Mouse (Mus musculus) CH12F3 (cell line): ENCODE results near the gene Amotl2.

ENCODE experiments used
- in situ Hi-C: fragments of 300-500 bp; cut with MboI; formaldehyde crosslinking; loops from 2 replicates; pipeline ENCODE4 v1.14.3; 2020; ENCODE audit warnings: low sequenced_read_pairs

Gene Amotl2

DNA sequence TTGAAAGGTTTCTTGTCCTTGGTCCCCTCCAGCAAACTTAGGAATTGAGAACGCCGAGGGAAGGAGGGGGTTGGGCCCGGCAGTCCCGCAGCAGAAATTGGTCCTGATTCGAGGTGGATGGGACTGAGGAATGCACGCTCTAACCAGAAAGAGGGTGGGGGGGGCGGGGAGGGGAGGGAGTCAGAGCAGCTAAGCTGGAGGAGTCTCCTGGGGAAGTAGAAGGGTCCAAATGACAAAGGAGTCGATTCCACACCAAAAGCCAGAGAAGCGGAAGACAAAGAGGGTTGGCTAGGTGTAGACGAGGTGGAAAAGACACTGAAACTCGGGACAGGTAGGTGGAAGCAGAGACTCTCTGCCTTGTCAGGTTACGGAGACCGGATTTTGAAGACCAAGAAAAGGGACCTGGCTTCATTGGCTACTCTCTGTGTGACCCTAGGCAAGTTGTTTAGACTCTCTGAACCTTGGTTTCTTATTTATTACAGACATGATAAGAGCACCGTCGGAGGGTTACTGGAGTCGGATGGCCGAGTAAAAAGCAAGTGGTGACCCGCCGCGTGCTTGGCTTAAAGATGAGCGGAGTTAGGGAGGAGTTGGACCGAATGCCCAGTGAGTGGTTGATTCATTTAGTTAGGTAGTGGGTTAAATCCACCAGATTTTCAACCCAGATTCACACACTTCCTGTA, at the start of gene Amotl2:
Gene Amotl2 (plus strand): TSS at position 192 of the 683 bp plus-strand sequence.
- in situ Hi-C loops: no loop called here

- in situ Hi-C loops: no loop called here
These were observed 48.4 kb upstream of the Amotl2 start for GRCm38 (mm10) chr9:102668115-102668514.

GRCm38 (mm10) chr9:102668906-102669305, 47.6 kb upstream of the Amotl2 start:
- in situ Hi-C loops: no loop called here

DNA sequence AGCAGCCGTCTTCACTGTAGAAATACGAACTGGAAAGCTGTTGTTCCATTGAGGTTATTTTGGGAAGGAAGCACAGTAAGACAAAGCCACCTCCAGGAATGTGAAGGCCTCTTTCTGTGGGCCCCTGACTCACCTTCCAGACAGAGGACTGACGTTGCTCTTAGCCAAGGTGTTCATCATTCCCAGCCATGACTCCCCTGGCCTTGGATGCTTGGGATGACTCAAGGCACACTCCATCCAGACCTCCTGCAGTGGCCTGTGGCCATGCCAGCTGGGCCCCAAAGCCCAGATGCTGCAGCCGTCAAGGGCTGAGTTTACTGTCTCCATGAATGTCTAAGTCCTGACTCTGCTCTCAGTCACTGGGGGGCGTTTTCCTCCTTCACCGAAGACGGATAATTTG, 43.1 kb upstream of the Amotl2 start:
- in situ Hi-C loops: no loop called here

DNA sequence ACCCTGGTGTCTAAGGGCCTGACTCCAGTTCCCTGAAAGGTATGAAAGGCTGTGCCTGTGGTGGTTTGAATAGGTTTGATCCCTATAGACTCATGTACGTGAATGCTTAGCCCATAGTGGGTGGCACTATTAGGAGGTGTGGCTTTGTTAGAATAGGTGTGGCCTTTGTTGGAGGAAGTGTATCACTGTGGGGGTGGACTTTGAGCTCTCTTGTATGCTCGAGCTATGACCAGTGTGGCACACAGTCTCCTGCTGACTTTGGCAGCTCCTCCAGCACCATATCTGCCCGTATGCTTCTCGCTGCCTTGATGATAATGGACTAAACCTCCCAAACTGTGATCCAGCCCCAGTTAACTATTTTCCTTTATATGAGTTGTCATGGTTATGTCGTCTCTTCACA, 40.5 kb upstream of the Amotl2 start:
- in situ Hi-C loops: no loop called here

DNA sequence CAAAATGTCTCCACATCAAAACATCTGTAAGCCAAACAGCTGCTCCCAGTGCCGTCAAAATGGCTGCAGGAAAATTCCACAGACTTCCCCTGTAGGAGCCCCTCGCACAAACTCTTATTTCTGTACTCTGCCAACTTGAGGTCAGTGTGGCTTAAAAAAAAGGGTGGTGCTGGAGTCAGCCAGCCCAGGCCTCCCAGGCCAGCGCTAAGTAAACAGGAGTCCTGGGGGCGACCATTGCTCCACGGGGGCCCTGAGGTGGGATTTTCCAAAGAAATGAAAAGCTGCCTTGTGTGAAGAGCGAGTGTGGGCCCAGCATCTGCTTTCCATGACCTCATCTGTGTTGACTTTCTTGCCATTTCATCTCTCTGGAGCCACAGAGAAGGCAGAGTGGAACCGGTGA, 35.0 kb upstream of the Amotl2 start:
- in situ Hi-C loops: no loop called here

DNA sequence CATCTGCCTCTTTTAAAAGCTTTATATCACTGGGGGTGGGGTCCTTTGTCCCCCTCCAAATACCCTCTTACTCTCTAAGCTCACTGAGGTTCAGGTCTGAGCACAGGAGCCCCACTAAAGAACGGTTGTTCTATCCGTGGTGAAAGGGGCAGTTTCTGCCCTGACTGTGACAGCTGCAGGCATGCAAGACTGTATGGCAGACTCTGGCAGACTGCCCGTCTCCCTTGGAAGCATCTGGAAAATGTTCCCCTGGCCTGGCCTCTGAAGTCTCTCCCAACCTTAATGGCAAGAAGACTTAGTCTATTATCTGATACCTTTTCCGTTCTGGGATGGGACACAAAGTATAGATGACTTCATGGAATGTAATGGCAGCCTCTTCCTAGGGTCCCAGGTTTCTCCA, 28.5 kb upstream of the Amotl2 start:
- in situ Hi-C loops: no loop called here

- in situ Hi-C loops: no loop called here
These were observed 27.0 kb upstream of the Amotl2 start for GRCm38 (mm10) chr9:102689406-102689939.

- in situ Hi-C loops: no loop called here
These were observed 26.4 kb upstream of the Amotl2 start for GRCm38 (mm10) chr9:102689940-102690642.

DNA sequence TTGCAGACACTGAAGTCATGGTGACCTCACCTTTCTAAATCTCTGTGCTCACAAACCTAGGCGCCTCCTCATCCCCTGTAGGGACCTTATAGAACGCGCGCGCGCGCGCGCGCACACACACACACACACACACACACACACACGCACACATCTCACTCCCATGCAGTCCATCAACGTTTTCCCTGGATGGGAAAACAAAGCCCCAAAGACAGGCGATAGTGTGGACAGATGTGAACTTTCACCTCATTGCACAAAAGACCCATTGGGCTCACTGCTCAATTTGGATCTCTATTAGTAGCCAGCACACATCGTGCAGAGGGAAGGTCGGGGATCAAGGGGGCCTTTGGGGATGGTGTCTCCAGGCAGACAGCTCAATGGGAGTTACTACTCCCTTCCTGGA, 25.6 kb upstream of the Amotl2 start:
- in situ Hi-C loops: no loop called here

DNA sequence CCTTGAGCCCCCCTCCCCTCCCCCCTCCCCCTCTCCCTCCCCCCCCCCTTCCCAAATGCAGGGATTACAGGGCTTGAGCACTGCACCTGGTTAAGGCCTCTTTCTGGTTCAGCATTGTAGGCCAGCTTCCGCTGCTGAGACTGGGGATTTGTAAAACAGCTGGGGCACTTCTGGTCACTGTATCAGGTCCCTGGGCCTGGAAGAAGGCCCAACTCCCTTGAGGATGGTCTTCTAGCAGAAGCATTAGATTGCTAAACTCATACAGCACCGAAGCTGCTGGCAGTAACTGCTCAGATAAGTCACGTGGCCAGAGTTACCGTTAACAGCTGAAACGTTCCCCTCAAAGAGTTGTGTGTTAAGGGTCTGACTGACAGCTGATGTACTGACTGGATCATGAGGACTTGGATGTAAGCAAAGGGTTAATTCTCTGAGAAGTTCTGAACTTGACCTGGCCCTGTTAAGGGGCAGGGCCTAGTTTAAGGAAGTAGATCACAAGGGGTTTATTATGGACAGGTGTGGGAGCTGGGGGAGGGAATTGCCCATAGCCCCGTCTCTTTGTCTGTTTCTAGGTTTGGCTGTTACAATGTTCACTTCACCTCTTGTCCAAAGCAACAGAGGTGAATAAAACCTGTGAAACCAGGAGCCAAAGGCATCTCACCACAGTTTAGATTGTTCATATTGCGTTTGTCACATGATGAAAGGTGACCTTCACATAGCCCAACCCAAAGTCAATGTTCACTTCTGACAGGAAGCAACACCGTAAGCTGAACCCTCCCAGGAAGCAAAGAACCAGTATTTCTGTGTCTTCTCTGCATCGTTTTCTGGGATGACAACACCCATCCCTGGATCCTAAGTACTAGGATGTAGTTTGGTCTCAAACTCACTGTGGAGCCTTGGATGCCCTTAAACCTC, 23.7 kb upstream of the Amotl2 start:
- in situ Hi-C loops: no loop called here

- in situ Hi-C loops: no loop called here
These were observed 15.4 kb upstream of the Amotl2 start for GRCm38 (mm10) chr9:102701042-102701441.

GRCm38 (mm10) chr9:102709504-102710135, 6.9 kb upstream of the Amotl2 start:
- in situ Hi-C loops: no loop called here

- in situ Hi-C loops: no loop called here
These were observed 6.0 kb upstream of the Amotl2 start for GRCm38 (mm10) chr9:102710520-102710919.

- in situ Hi-C loops: no loop called here
These were observed 2.7 kb upstream of the Amotl2 start for GRCm38 (mm10) chr9:102713797-102714196.

- in situ Hi-C loops: no loop called here
These were observed 1.5 kb upstream of the Amotl2 start for GRCm38 (mm10) chr9:102714893-102715505.

- in situ Hi-C loops: no loop called here
These were observed 969 bp upstream of the Amotl2 start for GRCm38 (mm10) chr9:102715506-102715900.

GRCm38 (mm10) chr9:102717164-102717885, 853 bp downstream of the Amotl2 start:
- in situ Hi-C loops: no loop called here

DNA sequence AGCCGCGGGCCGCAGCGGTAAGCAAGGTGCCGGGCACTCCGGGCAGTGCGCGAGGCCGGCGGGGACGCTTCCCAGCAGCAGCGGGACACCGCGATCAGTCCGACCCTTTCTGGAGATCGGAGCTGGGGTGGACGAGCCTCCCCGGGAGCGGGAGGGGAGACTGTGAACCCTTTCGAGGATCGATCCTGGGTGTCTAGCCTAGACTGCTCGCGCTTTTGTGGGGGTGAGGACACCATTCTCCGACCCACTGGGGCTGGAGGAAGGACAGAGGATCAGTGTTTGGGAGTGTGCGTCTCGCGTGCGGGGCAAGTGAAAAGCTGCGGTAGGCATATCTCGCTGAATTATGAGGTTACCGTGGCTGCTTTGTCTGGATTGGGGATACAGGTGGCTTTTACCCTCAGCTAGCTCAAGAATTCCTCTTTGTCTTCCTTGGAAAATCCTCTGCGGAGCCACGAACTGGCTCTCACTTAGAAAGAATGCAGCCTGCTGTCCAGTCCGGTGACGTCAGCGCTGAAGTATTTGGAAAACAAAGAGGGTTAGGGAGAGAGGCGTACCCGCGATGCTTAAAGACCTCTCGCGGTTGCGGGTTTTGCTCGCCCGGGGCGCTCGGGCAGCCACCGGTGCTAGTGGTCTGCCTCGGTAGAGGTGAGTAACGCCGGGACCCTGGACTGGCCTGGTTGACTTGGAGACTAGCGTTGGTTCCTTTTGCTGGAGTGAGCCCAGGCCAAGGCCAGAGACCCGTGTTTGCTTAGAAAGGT, 1.6 kb downstream of the Amotl2 start:
- in situ Hi-C loops: no loop called here
